18 mouse cellular contexts compared by ENCODE assay signal in the genomic region with DNA sequence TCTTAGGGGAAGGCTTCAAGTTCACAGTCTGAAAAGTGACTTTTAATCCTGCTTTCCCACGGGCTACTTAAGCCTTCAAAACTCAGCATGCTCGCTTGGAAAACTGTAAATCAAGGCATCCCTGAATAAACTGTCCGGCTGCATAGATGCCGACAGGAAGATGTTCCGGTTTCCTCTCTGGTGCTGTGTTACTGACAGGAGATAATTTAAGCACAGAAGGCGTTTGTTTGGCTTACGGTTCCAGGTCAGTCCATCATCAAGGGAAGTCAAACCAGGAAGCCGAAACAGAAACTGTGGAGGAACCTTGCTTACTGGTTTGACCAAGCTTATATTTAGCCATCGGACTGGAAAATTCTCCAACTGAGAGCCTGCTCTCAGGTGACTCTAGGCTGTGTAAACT. TPM values are rescaled to one million over a fixed set of nuclear protein-coding genes. Genes with fewer than 3 reads are reported as not detected.
A peak's percentile ranks its signal among the peaks of the same experiment; 100 is the strongest.
DNase-seq lines count a peak whose midpoint lies in the region; ATAC-seq lines count a peak whose summit lies in the region.
"Had no signal": no experiment of that assay in that cellular context is flagged by ENCODE, and none has a peak within 500 bp of the region (broad histone marks: within the 10 kb centered on the region; RNA-seq: fewer than 3 reads in every experiment).

No protein-coding gene starts in this region.

- WGBS in midbrain, embryonic 11.5 days: 86% methylated on average over 9 of the region's 9 CpGs
- WGBS in heart, embryonic 11.5 days (ENCODE audit: insufficient replicate concordance): 61% methylated on average over 9 of the region's 9 CpGs

- H3K4me3 ChIP-seq in midbrain, embryonic 11.5 days (ENCODE audit: low read depth, low read length): no peak overlapping the region
- no peak overlapping the region for H3K4me3 ChIP-seq in heart, embryonic 11.5 days (ENCODE audit: low read depth, low read length)
- H3K4me3 ChIP-seq: forebrain, embryonic 13.5 days; hindbrain, embryonic 15.5 days; limb, embryonic 10.5 days; megakaryocyte, embryonic 14.5 days had no signal

- no peak for ATAC-seq in midbrain, embryonic 11.5 days (ENCODE audit: low FRiP score)
- no peak for ATAC-seq in heart, embryonic 11.5 days (replicated peaks; ENCODE audit: insufficient number of reproducible peaks, low FRiP score, low TSS enrichment)
- ATAC-seq: forebrain, embryonic 13.5 days; intestine, embryonic 16.5 days had no signal

- no peaks in the 10 kb centered on the region for H3K4me1 ChIP-seq in midbrain, embryonic 11.5 days (ENCODE audit: control insufficient read depth, insufficient read depth, low read length)
- no peaks in the 10 kb centered on the region for H3K4me1 ChIP-seq in heart, embryonic 11.5 days (ENCODE audit: control insufficient read depth, insufficient read depth, low read length)
- H3K4me1 ChIP-seq: forebrain, embryonic 13.5 days; hindbrain, embryonic 15.5 days; limb, embryonic 10.5 days had no signal

- peak; percentile 12 for DNase-seq in lung, postnatal 25 days (ENCODE audit: low spot score)
- no peak for DNase-seq in lung, adult 18-20 months
- peak; percentile 25 for DNase-seq in kidney, adult 11 months
- peak; percentile 9 to 40 for DNase-seq in kidney, adult 8-10 months
- DNase-seq in kidney, postnatal 14 days: peak; percentile 39
- no peak for DNase-seq in midbrain, embryonic 11.5 days (ENCODE audit: low spot score, missing footprints)
- no peak for DNase-seq in left cerebral cortex, adult 11 months (ENCODE audit: low spot score)
- DNase-seq: adrenal gland, adult 2 months; cerebellum, adult 9-11 months; heart, postnatal 36 days; lung, adult 2 months; right cerebral cortex, postnatal 4 days had no signal

- H3K9ac ChIP-seq in midbrain, embryonic 11.5 days (ENCODE audit: low read length): no peak overlapping the region
- H3K9ac ChIP-seq in heart, embryonic 11.5 days (ENCODE audit: low read depth, low read length): no peak overlapping the region
- H3K9ac ChIP-seq: forebrain, embryonic 13.5 days; hindbrain, embryonic 15.5 days had no signal

- no peak overlapping the region for H3K4me2 ChIP-seq in midbrain, embryonic 11.5 days
- H3K4me2 ChIP-seq in heart, embryonic 11.5 days: no peak overlapping the region
- H3K4me2 ChIP-seq: forebrain, embryonic 13.5 days; hindbrain, embryonic 15.5 days had no signal

- no peaks in the 10 kb centered on the region for H3K9me3 ChIP-seq in midbrain, embryonic 11.5 days (ENCODE audit: control insufficient read depth, low read length)
- H3K9me3 ChIP-seq in heart, embryonic 11.5 days (replicated peaks; ENCODE audit: control insufficient read depth, low read length): no peaks in the 10 kb centered on the region
- H3K9me3 ChIP-seq: forebrain, embryonic 13.5 days; hindbrain, embryonic 15.5 days; limb, embryonic 10.5 days; megakaryocyte, embryonic 14.5 days had no signal

- no peaks in the 10 kb centered on the region for H3K27me3 ChIP-seq in midbrain, embryonic 11.5 days (ENCODE audit: control insufficient read depth, insufficient read depth, low read length)
- H3K27me3 ChIP-seq in heart, embryonic 11.5 days (ENCODE audit: control insufficient read depth, insufficient read depth, low read length): no peaks in the 10 kb centered on the region
- H3K27me3 ChIP-seq: forebrain, embryonic 13.5 days; hindbrain, embryonic 15.5 days; megakaryocyte, embryonic 14.5 days had no signal

- no peak overlapping the region for H3K27ac ChIP-seq in midbrain, embryonic 11.5 days (ENCODE audit: low read depth, low read length)
- no peak overlapping the region for H3K27ac ChIP-seq in heart, embryonic 11.5 days (ENCODE audit: low read depth, low read length)
- H3K27ac ChIP-seq: forebrain, embryonic 13.5 days; hindbrain, embryonic 15.5 days; limb, embryonic 10.5 days had no signal

- H3K36me3 ChIP-seq in midbrain, embryonic 11.5 days (ENCODE audit: control insufficient read depth, insufficient read depth, low read length): no peaks in the 10 kb centered on the region
- H3K36me3 ChIP-seq in heart, embryonic 11.5 days (ENCODE audit: control insufficient read depth, insufficient read depth, low read length): no peaks in the 10 kb centered on the region
- H3K36me3 ChIP-seq: hindbrain, embryonic 15.5 days; limb, embryonic 10.5 days had no signal

RNA-seq across cellular contexts. Expression of a gene that starts 52.6 kb away (rescaled TPM):
- polyA plus RNA-seq in midbrain, embryonic 11.5 days (2014; fragmentation: Nextera tagmentation; extraction: Ambion mirVana): 2.3 and 2.5 TPM in 2 replicates
- polyA plus RNA-seq in heart, embryonic 11.5 days (2014; fragmentation: Nextera tagmentation; extraction: Ambion mirVana): 1.7 and 2.3 TPM in 2 replicates

Comparison
In these comparisons a context has a peak if more than half of its experiments do, and no peak if none do; other contexts are left out.
1. DNase-seq: peak in lung, postnatal 25 days (single experiment), kidney, adult 11 months (single experiment), kidney, adult 8-10 months (2 of 2) and kidney, postnatal 14 days (single experiment); none in lung, adult 18-20 months (0 of 2), midbrain, embryonic 11.5 days (single experiment) and left cerebral cortex, adult 11 months (single experiment).